Mouse (Mus musculus): ENCODE data around the gene Rasl2-9.
"Not testable (repeated sequence)": the region's sequence is repeated elsewhere in the genome, so short reads cannot be mapped to it uniquely, and the experiment has no call there.

Gene Rasl2-9

GRCm38 (mm10) chr7:5080010-5080751 is 45.6 kb downstream of the Rasl2-9 start, which contains the start of gene Epn1:
Gene Epn1, plus strand, starts transcription at chr7:5080235.
- DNase-seq, result peak; percentile 96

GRCm38 (mm10) chr7:5079365-5080009 is 46.3 kb downstream of the Rasl2-9 start:
- not testable (repeated sequence) for DNase-seq

GRCm38 (mm10) chr7:5076931-5077330 is 48.8 kb downstream of the Rasl2-9 start:
- DNase-seq, result no peak

- DNase-seq, result peak in 1 of 2 experiments; percentile 40
These were observed 50.8 kb downstream of the Rasl2-9 start for GRCm38 (mm10) chr7:5074984-5075383.
